Mouse (Mus musculus) thymus, postnatal 4 days (tissue): ENCODE measurements around the gene Eipr1.

Experiments used
- DNase-seq: peaks from one replicate; pipeline ENCODE4 v3.0.0; 2021

Gene Eipr1

DNA sequence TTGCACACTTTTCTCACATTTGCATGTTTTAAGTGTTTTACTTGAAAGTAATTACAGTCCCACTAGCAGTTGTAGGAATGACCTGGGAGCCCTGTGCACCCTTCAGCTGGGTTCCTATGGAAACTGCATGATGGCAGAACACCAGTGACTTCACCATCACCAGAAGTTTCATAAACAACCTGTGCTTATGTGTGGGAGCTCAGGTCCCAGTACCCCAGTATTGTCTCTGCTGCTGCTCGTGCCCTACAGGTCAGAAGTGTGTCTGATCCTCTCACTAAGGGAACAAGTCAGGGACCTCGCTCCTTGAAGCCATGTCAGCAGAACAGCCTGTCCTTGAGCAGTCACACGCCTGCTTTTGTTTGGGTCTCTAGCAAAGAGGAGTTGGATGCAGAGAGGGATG lies 78.9 kb downstream of the Eipr1 start:
- DNase-seq, result no peak

GRCm38 (mm10) chr12:28831066-28831733 lies 79.6 kb downstream of the Eipr1 start:
- DNase-seq, result peak; percentile 63

DNA sequence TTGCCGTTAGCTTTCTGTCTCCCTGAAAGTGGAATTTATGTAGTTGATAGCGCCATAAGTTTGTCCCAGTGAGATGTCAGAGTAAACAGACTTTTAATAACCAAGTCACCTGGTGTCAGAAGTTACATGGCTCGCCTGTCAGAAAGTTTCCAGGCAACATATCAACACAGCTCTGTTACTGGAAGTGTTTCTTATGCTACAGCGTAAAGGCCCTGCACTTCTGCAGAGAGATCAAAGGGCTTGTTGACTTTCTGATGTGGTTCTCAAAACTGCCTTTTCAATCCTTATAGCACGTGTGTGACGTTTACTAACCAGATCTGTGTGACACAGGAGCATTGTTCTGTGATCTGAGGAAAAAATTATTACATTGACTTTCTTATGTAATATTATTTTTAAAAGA lies 82.7 kb downstream of the Eipr1 start:
- DNase-seq, result no peak

- DNase-seq, result no peak
Observed at GRCm38 (mm10) chr12:28835683-28836082, 84.1 kb downstream of the Eipr1 start.

- DNase-seq, result no peak
Observed at GRCm38 (mm10) chr12:28838268-28838667, 86.7 kb downstream of the Eipr1 start.

GRCm38 (mm10) chr12:28838971-28839370 lies 87.4 kb downstream of the Eipr1 start:
- DNase-seq, result no peak

DNA sequence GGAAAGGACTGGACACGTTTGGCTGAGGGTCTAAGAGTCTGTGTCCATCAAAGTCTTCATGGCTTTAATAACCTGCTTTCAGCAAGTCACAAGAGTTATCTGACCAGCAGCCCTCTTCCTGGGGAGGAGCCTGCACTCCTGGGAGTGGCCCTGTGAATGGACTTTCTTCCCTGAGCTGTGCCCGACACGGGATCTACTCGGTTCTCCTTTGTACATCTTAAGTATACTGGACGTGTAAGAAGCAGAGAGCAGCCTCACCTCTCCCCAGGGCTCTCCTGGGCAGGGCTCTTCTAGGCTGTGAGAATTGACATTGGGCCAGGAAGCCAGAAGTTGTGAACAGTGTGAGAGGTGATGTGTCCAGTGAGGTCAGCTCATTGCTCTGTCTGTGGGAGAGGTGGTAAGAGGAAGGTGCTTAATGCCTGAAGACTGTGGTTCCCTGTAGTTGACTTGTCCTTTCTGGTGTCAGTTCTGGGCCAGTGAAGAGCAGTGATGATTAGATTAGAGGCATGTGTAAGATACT lies 89.6 kb downstream of the Eipr1 start:
- DNase-seq, result no peak

DNA sequence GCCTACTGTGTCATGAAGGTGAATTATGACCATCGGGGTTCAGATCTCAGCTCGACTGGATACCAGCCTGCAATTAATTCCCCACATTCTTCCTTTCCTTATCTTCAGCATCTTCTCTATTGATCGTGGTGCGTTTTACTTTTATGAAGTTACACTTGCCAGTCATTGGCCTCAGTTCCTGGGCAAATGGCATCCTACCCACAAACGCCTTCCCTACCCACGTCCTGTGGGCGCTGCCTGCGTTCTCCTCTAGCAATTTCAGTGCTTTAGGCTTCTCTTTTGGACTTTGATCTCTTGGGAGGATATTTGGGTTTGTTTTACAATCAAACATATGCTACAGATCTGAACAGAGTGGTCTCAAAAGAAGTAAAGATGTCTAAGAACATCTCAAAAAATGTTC lies 94.2 kb downstream of the Eipr1 start:
- DNase-seq, result no peak

GRCm38 (mm10) chr12:28847401-28847800 lies 95.8 kb downstream of the Eipr1 start:
- no peak for DNase-seq

- DNase-seq, result no peak
Observed at GRCm38 (mm10) chr12:28848726-28849612, 97.4 kb downstream of the Eipr1 start.

DNA sequence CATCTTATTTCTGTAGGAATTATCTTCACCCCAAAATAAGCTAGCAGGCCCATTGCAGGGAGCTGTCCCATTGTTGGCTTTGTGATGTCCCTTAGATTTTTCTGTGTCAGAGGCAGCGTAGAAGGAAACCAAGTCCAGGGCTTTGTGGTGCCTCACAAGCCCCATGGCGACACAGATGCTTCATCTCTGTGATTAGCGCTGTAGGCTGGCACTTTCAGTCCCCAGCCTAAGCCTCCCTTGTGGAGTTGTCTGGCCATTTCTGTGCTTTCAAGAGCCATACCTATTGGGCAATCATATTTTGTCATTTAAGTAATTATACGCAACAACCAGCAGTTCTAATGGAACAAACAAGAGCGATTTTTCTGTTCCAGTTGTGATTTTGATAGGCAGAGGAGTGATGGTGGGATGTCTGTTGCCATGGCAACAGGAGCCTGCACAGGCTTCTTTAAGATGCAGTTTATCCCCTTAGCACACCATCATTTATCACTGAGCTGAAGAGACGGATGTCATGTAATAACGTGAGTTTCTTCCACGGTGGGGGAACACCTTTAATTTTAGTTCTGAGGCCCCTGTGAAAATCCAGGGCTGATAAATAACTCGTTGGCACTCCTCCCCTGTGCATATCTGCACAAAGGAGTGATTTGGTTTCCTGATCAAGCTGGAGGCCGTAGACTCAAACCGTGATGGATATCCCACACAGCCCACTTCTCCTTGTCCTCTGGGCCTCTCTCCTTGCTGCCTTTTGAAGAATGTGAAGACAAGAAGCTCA lies 108.1 kb downstream of the Eipr1 start:
- no peak for DNase-seq

- no peak for DNase-seq
Observed at GRCm38 (mm10) chr12:28860264-28860560, 108.6 kb downstream of the Eipr1 start.

DNA sequence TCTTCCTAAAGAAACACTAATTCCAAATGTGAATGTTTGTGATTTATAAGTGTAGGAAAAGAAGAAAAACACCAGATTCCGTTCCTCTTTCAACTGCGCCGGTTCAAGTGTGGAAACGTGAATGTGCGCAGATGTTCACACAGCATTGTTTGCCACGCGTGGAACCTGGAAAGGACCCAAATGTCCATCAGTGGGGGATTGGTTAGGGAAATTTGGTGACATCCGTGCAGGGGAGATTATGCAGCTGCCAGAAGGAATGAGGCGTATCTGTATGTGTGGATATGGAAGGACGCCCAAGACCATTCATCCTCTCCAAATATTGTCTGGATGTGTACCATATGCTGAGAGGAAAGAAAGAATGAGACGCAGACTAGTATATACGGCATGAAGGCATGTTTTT lies 111.7 kb downstream of the Eipr1 start:
- DNase-seq, result no peak

DNA sequence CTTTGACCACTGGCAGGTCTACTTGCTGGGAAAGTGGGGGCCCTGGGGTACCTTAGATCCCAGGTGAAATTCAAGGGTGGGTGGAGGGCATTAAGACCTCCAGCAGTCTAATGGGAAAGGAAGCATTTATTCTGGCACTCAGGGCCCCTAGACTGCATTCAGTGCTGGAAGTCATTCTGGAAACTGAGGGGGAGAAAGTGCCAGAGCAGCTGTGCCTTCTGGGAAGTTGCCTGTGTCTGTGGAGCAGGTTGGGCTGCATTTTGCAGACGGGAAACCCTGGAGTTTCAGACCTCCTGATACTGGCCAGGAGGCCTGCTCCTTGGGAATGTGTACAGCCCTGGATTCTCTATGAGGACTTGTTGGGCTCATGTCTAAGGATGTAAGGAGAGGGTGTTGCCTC lies 114.5 kb downstream of the Eipr1 start:
- no peak for DNase-seq

- DNase-seq, result no peak
Observed at GRCm38 (mm10) chr12:28868794-28869193, 117.2 kb downstream of the Eipr1 start.

- no peak for DNase-seq
Observed at GRCm38 (mm10) chr12:28872271-28872670, 120.7 kb downstream of the Eipr1 start.

GRCm38 (mm10) chr12:28874781-28875251 lies 123.2 kb downstream of the Eipr1 start:
- DNase-seq, result no peak

DNA sequence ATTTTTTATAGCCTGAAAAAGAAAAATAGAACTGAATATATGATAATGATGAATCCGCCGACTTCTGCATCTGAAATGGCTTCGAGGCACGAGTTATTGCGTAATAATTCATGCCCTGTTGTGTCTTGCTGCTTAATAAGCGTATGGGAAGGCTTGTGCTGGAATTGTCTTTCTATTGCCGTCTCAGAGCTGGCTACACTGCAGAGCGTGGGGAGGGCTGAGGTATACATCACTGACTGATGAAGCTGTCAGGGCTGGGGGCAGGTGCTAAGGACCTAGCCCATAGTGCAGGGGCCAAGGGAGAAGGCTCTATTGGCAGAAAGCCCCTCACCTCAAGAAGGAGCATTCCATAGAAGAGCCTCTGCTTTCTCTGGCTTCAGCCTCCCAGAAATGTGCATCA lies 123.9 kb downstream of the Eipr1 start:
- DNase-seq, result no peak

DNA sequence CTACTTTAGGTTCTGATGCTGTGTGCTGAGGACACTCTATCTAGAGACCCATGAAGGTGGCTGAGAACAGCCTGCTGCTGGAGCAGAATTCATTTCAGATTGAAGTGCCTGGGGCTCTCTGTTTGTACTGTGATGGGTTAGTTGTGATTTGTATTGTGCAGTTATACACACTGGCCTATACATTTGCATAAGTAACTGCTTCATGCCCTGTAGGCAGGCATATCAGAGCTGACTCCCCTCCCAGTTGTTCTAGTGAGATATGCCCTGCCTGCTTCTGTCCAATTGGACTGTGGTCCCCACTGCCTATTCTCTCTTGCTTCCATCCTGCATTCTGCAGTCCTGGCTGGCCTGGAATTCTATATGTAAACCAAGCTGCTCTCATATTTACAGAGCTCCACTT lies 128.9 kb downstream of the Eipr1 start:
- no peak for DNase-seq

- DNase-seq, result no peak
Observed at GRCm38 (mm10) chr12:28887712-28888111, 136.1 kb downstream of the Eipr1 start.

GRCm38 (mm10) chr12:28889068-28889674 lies 137.6 kb downstream of the Eipr1 start:
- no peak for DNase-seq

GRCm38 (mm10) chr12:28891523-28891922 lies 139.9 kb downstream of the Eipr1 start:
- no peak for DNase-seq

GRCm38 (mm10) chr12:28896577-28896976 lies 145.0 kb downstream of the Eipr1 start:
- DNase-seq, result no peak
